22 mouse cellular contexts compared by ENCODE assay signal in genomic region chr17:26985503-26986179, GRCm38 (mm10). TPM values are rescaled to one million over a fixed set of nuclear protein-coding genes. Genes with fewer than 3 reads are reported as not detected.
A peak's percentile ranks its signal among the peaks of the same experiment; 100 is the strongest.
DNase-seq lines count a peak whose midpoint lies in the region; ATAC-seq and TF ChIP-seq lines count a peak whose summit lies in the region.
"Had no signal": no experiment of that assay in that cellular context is flagged by ENCODE, and none has a peak within 500 bp of the region (broad histone marks: within the 10 kb centered on the region; RNA-seq: fewer than 3 reads in every experiment).

No protein-coding gene starts in this region.

- H3K36me3 ChIP-seq in intestine, embryonic 15.5 days, result no peaks in the 10 kb centered on the region
- no peaks in the 10 kb centered on the region for H3K36me3 ChIP-seq in intestine, postnatal 0 days (ENCODE audit: control insufficient read depth, insufficient read depth)
- H3K36me3 ChIP-seq in liver, embryonic 12.5 days, result peaks cover 2% of the 10 kb centered on the region; the same call in 1 of the 2 replicates
- H3K36me3 ChIP-seq in liver, embryonic 11.5 days (ENCODE audit: control insufficient read depth, insufficient read depth, low read length), result no peaks in the 10 kb centered on the region
- H3K36me3 ChIP-seq in liver, postnatal 0 days (replicated peaks; ENCODE audit: insufficient read depth, low read length), result no peaks in the 10 kb centered on the region
- H3K36me3 ChIP-seq in hindbrain, embryonic 11.5 days (ENCODE audit: control insufficient read depth, insufficient read depth, low read length), result no peaks in the 10 kb centered on the region
- H3K36me3 ChIP-seq: embryonic facial prominence, embryonic 12.5 days; embryonic facial prominence, embryonic 15.5 days had no signal

- TF ChIP-seq EP300 in liver, postnatal 0 days (IDR thresholded peaks at IDR 0.05; ENCODE audit: low read depth), result peak; percentile 9; the same call in 1 of the 2 replicates

- no peaks in the 10 kb centered on the region for H3K9me3 ChIP-seq in intestine, embryonic 15.5 days
- no peaks in the 10 kb centered on the region for H3K9me3 ChIP-seq in intestine, postnatal 0 days (ENCODE audit: control insufficient read depth)
- H3K9me3 ChIP-seq in liver, embryonic 12.5 days (replicated peaks), result no peaks in the 10 kb centered on the region
- H3K9me3 ChIP-seq in liver, embryonic 11.5 days (ENCODE audit: control insufficient read depth, low read length), result no peaks in the 10 kb centered on the region
- 0 out of 2 replicates have a peak, but pooled peaks cover 2% of the 10 kb centered on the region for H3K9me3 ChIP-seq in liver, postnatal 0 days (ENCODE audit: low read length)
- no peaks in the 10 kb centered on the region for H3K9me3 ChIP-seq in hindbrain, embryonic 11.5 days (ENCODE audit: control insufficient read depth, low read length)
- H3K9me3 ChIP-seq: embryonic facial prominence, embryonic 12.5 days; embryonic facial prominence, embryonic 15.5 days; hindbrain, embryonic 13.5 days had no signal

- H3K4me3 ChIP-seq in intestine, embryonic 15.5 days (replicated peaks), result no peak overlapping the region
- no peak overlapping the region for H3K4me3 ChIP-seq in intestine, postnatal 0 days (ENCODE audit: low read depth, low read length)
- H3K4me3 ChIP-seq in liver, embryonic 12.5 days, result no peak overlapping the region
- H3K4me3 ChIP-seq in liver, embryonic 11.5 days (ENCODE audit: low read depth, low read length), result no peak overlapping the region
- no peak overlapping the region for H3K4me3 ChIP-seq in liver, postnatal 0 days (ENCODE audit: low read depth, low read length)
- no peak overlapping the region for H3K4me3 ChIP-seq in hindbrain, embryonic 11.5 days (ENCODE audit: low read depth, low read length)
- H3K4me3 ChIP-seq: embryonic facial prominence, embryonic 12.5 days; embryonic facial prominence, embryonic 15.5 days; gastrocnemius, adult 2 months; hindbrain, embryonic 13.5 days had no signal

- TF ChIP-seq CTCF in intestine, postnatal 0 days (IDR thresholded peaks at IDR 0.05; ENCODE audit: low read depth), result no peak
- TF ChIP-seq CTCF in liver, postnatal 0 days (IDR thresholded peaks at IDR 0.05; ENCODE audit: low read depth), result no peak

- DNase-seq in liver, embryonic 11.5 days (ENCODE audit: low spot score), result no peak
- DNase-seq in liver, postnatal 0 days, result peak; percentile 55
- no peak for DNase-seq in hindbrain, embryonic 11.5 days (ENCODE audit: low spot score)
- no peak for DNase-seq in retina, embryonic 14.5 days (ENCODE audit: low spot score)
- DNase-seq: adrenal gland, adult 8-10 months; adrenal gland, postnatal 25 days; cerebellum, adult 18-20 months; cerebellum, adult 9-10 months; cerebellum, postnatal 25 days; forebrain, postnatal 0 days; gastrocnemius, adult 2 months; gastrocnemius, postnatal 14 days; heart, adult 11 months had no signal

- no peak overlapping the region for H3K9ac ChIP-seq in intestine, embryonic 15.5 days
- no peak overlapping the region for H3K9ac ChIP-seq in intestine, postnatal 0 days (ENCODE audit: low read depth, low read length)
- H3K9ac ChIP-seq in liver, embryonic 12.5 days, result no peak overlapping the region
- H3K9ac ChIP-seq in liver, embryonic 11.5 days (ENCODE audit: low read depth, low read length), result no peak overlapping the region
- H3K9ac ChIP-seq in liver, postnatal 0 days (replicated peaks), result no peak overlapping the region
- H3K9ac ChIP-seq in hindbrain, embryonic 11.5 days (ENCODE audit: low read depth, low read length), result no peak overlapping the region
- H3K9ac ChIP-seq: embryonic facial prominence, embryonic 12.5 days; embryonic facial prominence, embryonic 15.5 days; forebrain, postnatal 0 days; hindbrain, embryonic 13.5 days had no signal

- peak; percentile 47; the same call in 1 of the 2 replicates for ATAC-seq in intestine, embryonic 15.5 days
- no peak for ATAC-seq in intestine, postnatal 0 days
- peak; percentile 61; the same call in 1 of the 2 replicates for ATAC-seq in liver, embryonic 12.5 days
- no peak for ATAC-seq in liver, embryonic 11.5 days (replicated peaks; ENCODE audit: low FRiP score)
- peak; percentile 93 for ATAC-seq in liver, postnatal 0 days
- ATAC-seq in hindbrain, embryonic 11.5 days (ENCODE audit: low FRiP score), result no peak
- ATAC-seq: activated CD4-positive, CD25-positive, alpha-beta regulatory T cell, adult 4 months; forebrain, embryonic 14.5 days; forebrain, postnatal 0 days had no signal

- H3K27ac ChIP-seq in intestine, embryonic 15.5 days, result no peak overlapping the region
- H3K27ac ChIP-seq in intestine, postnatal 0 days (ENCODE audit: low read depth, low read length), result no peak overlapping the region
- H3K27ac ChIP-seq in liver, embryonic 12.5 days, result no peak overlapping the region
- H3K27ac ChIP-seq in liver, embryonic 11.5 days (ENCODE audit: low read depth, low read length), result no peak overlapping the region
- peak overlapping the region; percentile 39; the same call in 1 of the 2 replicates for H3K27ac ChIP-seq in liver, postnatal 0 days (ENCODE audit: low read depth)
- no peak overlapping the region for H3K27ac ChIP-seq in hindbrain, embryonic 11.5 days (ENCODE audit: low read depth, low read length)
- H3K27ac ChIP-seq: embryonic facial prominence, embryonic 12.5 days; embryonic facial prominence, embryonic 15.5 days; gastrocnemius, adult 2 months; hindbrain, embryonic 13.5 days had no signal

- WGBS in intestine, embryonic 15.5 days, result 66% methylated on average over 10 of the region's 10 CpGs
- WGBS in intestine, postnatal 0 days, result 65% methylated on average over 10 of the region's 10 CpGs
- WGBS in liver, embryonic 12.5 days (ENCODE audit: insufficient replicate concordance), result 71% methylated on average over 10 of the region's 10 CpGs
- WGBS in liver, embryonic 11.5 days, result 80% methylated on average over 10 of the region's 10 CpGs
- WGBS in liver, postnatal 0 days (ENCODE audit: insufficient replicate concordance), result 70% methylated on average over 10 of the region's 10 CpGs
- 83% methylated on average over 10 of the region's 10 CpGs for WGBS in hindbrain, embryonic 11.5 days

- H3K4me1 ChIP-seq in intestine, embryonic 15.5 days (replicated peaks), result no peaks in the 10 kb centered on the region; the same call in 1 of the 2 replicates
- no peaks in the 10 kb centered on the region for H3K4me1 ChIP-seq in intestine, postnatal 0 days (replicated peaks; ENCODE audit: control insufficient read depth, insufficient read depth, low read length)
- H3K4me1 ChIP-seq in liver, embryonic 12.5 days, result peaks cover 4% of the 10 kb centered on the region; the same call in 1 of the 2 replicates
- H3K4me1 ChIP-seq in liver, embryonic 11.5 days (replicated peaks; ENCODE audit: control insufficient read depth, insufficient read depth, low read length), result no peaks in the 10 kb centered on the region
- no peaks in the 10 kb centered on the region for H3K4me1 ChIP-seq in liver, postnatal 0 days (ENCODE audit: insufficient read depth)
- no peaks in the 10 kb centered on the region for H3K4me1 ChIP-seq in hindbrain, embryonic 11.5 days (replicated peaks; ENCODE audit: control insufficient read depth, insufficient read depth, low read length)
- H3K4me1 ChIP-seq: embryonic facial prominence, embryonic 12.5 days; embryonic facial prominence, embryonic 15.5 days; hindbrain, embryonic 13.5 days had no signal

- H3K4me2 ChIP-seq in intestine, embryonic 15.5 days (replicated peaks), result no peak overlapping the region
- no peak overlapping the region for H3K4me2 ChIP-seq in intestine, postnatal 0 days (replicated peaks; ENCODE audit: low read depth)
- H3K4me2 ChIP-seq in liver, embryonic 12.5 days, result no peak overlapping the region
- H3K4me2 ChIP-seq in liver, embryonic 11.5 days, result no peak overlapping the region
- H3K4me2 ChIP-seq in liver, postnatal 0 days (ENCODE audit: low read depth, low read length), result peak overlapping the region; percentile 36
- no peak overlapping the region for H3K4me2 ChIP-seq in hindbrain, embryonic 11.5 days (replicated peaks; ENCODE audit: low read depth, low read length)
- H3K4me2 ChIP-seq: embryonic facial prominence, embryonic 12.5 days; embryonic facial prominence, embryonic 15.5 days; heart, embryonic 11.5 days; hindbrain, embryonic 13.5 days had no signal

- no peaks in the 10 kb centered on the region for H3K27me3 ChIP-seq in intestine, embryonic 15.5 days (replicated peaks)
- H3K27me3 ChIP-seq in intestine, postnatal 0 days (replicated peaks; ENCODE audit: control insufficient read depth, insufficient read depth, low read length), result no peaks in the 10 kb centered on the region
- H3K27me3 ChIP-seq in liver, embryonic 12.5 days (replicated peaks), result no peaks in the 10 kb centered on the region
- H3K27me3 ChIP-seq in liver, embryonic 11.5 days (replicated peaks; ENCODE audit: control insufficient read depth, insufficient read depth, low read length), result no peaks in the 10 kb centered on the region
- H3K27me3 ChIP-seq in liver, postnatal 0 days (ENCODE audit: insufficient read depth, low read length), result no peaks in the 10 kb centered on the region
- no peaks in the 10 kb centered on the region for H3K27me3 ChIP-seq in hindbrain, embryonic 11.5 days (ENCODE audit: control insufficient read depth, insufficient read depth, low read length)
- H3K27me3 ChIP-seq: embryonic facial prominence, embryonic 12.5 days; embryonic facial prominence, embryonic 15.5 days; hindbrain, embryonic 13.5 days had no signal

RNA-seq across cellular contexts. Expression of gene Zbtb9, which starts 12.7 kb away (rescaled TPM):
- polyA plus RNA-seq in intestine, embryonic 15.5 days (2015; fragmentation: Nextera tagmentation; extraction: Ambion mirVana), result 14.0 and 14.2 TPM in 2 replicates
- polyA plus RNA-seq in intestine, postnatal 0 days (2015; fragmentation: Nextera tagmentation; extraction: Ambion mirVana), result 6.5 and 6.7 TPM in 2 replicates
- 8.9 and 9.2 TPM in 2 replicates for polyA plus RNA-seq in liver, embryonic 12.5 days (2016; fragmentation: Nextera tagmentation; extraction: Ambion mirVana)
- polyA plus RNA-seq in liver, embryonic 11.5 days (2014; fragmentation: Nextera tagmentation; extraction: Ambion mirVana), result 9.7 and 9.9 TPM in 2 replicates
- polyA plus RNA-seq in liver, postnatal 0 days (2015; fragmentation: Nextera tagmentation; extraction: Ambion mirVana), result 3.3 and 4.4 TPM in 2 replicates
- 10.5 and 13.2 TPM in 2 replicates for polyA plus RNA-seq in hindbrain, embryonic 11.5 days (2014; fragmentation: Nextera tagmentation; extraction: Ambion mirVana)

RNA-seq across cellular contexts. Expression of gene Bak1, which starts 43.2 kb away (rescaled TPM):
- polyA plus RNA-seq in intestine, embryonic 15.5 days (2015; fragmentation: Nextera tagmentation; extraction: Ambion mirVana), result 7.3 and 8.1 TPM in 2 replicates
- polyA plus RNA-seq in intestine, postnatal 0 days (2015; fragmentation: Nextera tagmentation; extraction: Ambion mirVana), result 18.1 and 18.2 TPM in 2 replicates
- polyA plus RNA-seq in liver, embryonic 12.5 days (2016; fragmentation: Nextera tagmentation; extraction: Ambion mirVana), result 2.7 and 3.2 TPM in 2 replicates
- 10.8 and 11.3 TPM in 2 replicates for polyA plus RNA-seq in liver, embryonic 11.5 days (2014; fragmentation: Nextera tagmentation; extraction: Ambion mirVana)
- 2.7 and 2.9 TPM in 2 replicates for polyA plus RNA-seq in liver, postnatal 0 days (2015; fragmentation: Nextera tagmentation; extraction: Ambion mirVana)
- 7.4 and 9.5 TPM in 2 replicates for polyA plus RNA-seq in hindbrain, embryonic 11.5 days (2014; fragmentation: Nextera tagmentation; extraction: Ambion mirVana)

RNA-seq across cellular contexts. Expression of gene Syngap1, which starts 44.6 kb away (rescaled TPM):
- polyA plus RNA-seq in intestine, embryonic 15.5 days (2015; fragmentation: Nextera tagmentation; extraction: Ambion mirVana), result 1.2 and 1.6 TPM in 2 replicates
- polyA plus RNA-seq in intestine, postnatal 0 days (2015; fragmentation: Nextera tagmentation; extraction: Ambion mirVana), result 0.35 and 0.39 TPM in 2 replicates
- 0.29 and 0.36 TPM in 2 replicates for polyA plus RNA-seq in liver, embryonic 12.5 days (2016; fragmentation: Nextera tagmentation; extraction: Ambion mirVana)
- 1.4 and 1.6 TPM in 2 replicates for polyA plus RNA-seq in liver, embryonic 11.5 days (2014; fragmentation: Nextera tagmentation; extraction: Ambion mirVana)
- 0.19 and 0.33 TPM in 2 replicates for polyA plus RNA-seq in liver, postnatal 0 days (2015; fragmentation: Nextera tagmentation; extraction: Ambion mirVana)
- 3.4 and 4.7 TPM in 2 replicates for polyA plus RNA-seq in hindbrain, embryonic 11.5 days (2014; fragmentation: Nextera tagmentation; extraction: Ambion mirVana)
- polyA plus RNA-seq: activated CD4-positive, CD25-positive, alpha-beta regulatory T cell, adult 4 months had no signal

RNA-seq across cellular contexts. Expression of gene Cuta, which starts 46.3 kb away (rescaled TPM):
- 246 and 261 TPM in 2 replicates for polyA plus RNA-seq in intestine, embryonic 15.5 days (2015; fragmentation: Nextera tagmentation; extraction: Ambion mirVana)
- 287 and 304 TPM in 2 replicates for polyA plus RNA-seq in intestine, postnatal 0 days (2015; fragmentation: Nextera tagmentation; extraction: Ambion mirVana)
- 119 and 129 TPM in 2 replicates for polyA plus RNA-seq in liver, embryonic 12.5 days (2016; fragmentation: Nextera tagmentation; extraction: Ambion mirVana)
- polyA plus RNA-seq in liver, embryonic 11.5 days (2014; fragmentation: Nextera tagmentation; extraction: Ambion mirVana), result 159 and 171 TPM in 2 replicates
- polyA plus RNA-seq in liver, postnatal 0 days (2015; fragmentation: Nextera tagmentation; extraction: Ambion mirVana), result 83.4 and 87.1 TPM in 2 replicates
- 135 and 154 TPM in 2 replicates for polyA plus RNA-seq in hindbrain, embryonic 11.5 days (2014; fragmentation: Nextera tagmentation; extraction: Ambion mirVana)

RNA-seq across cellular contexts. Expression of gene Phf1, which starts 52.8 kb away (rescaled TPM):
- 6.6 and 6.9 TPM in 2 replicates for polyA plus RNA-seq in intestine, embryonic 15.5 days (2015; fragmentation: Nextera tagmentation; extraction: Ambion mirVana)
- 11.2 and 11.6 TPM in 2 replicates for polyA plus RNA-seq in intestine, postnatal 0 days (2015; fragmentation: Nextera tagmentation; extraction: Ambion mirVana)
- 2.7 TPM in 2 replicates for polyA plus RNA-seq in liver, embryonic 12.5 days (2016; fragmentation: Nextera tagmentation; extraction: Ambion mirVana)
- 3.2 and 3.4 TPM in 2 replicates for polyA plus RNA-seq in liver, embryonic 11.5 days (2014; fragmentation: Nextera tagmentation; extraction: Ambion mirVana)
- 2.5 and 2.7 TPM in 2 replicates for polyA plus RNA-seq in liver, postnatal 0 days (2015; fragmentation: Nextera tagmentation; extraction: Ambion mirVana)
- 4.5 and 5.5 TPM in 2 replicates for polyA plus RNA-seq in hindbrain, embryonic 11.5 days (2014; fragmentation: Nextera tagmentation; extraction: Ambion mirVana)

Comparison
In these comparisons a context has a peak if more than half of its experiments do, and no peak if none do; other contexts are left out.
1. ATAC-seq: peak in intestine, embryonic 15.5 days (single experiment), liver, embryonic 12.5 days (single experiment) and liver, postnatal 0 days (single experiment); none in intestine, postnatal 0 days (single experiment), liver, embryonic 11.5 days (single experiment) and hindbrain, embryonic 11.5 days (single experiment).